Mouse (Mus musculus) kidney, adult 2 months (tissue): ENCODE results near the gene Ssbp3.

Experiments
- CTCF ChIP-seq: fragments of 200-500 bp; conservative IDR thresholded peaks from 2 replicates; pipeline ENCODE4 v1.5.1; 2011; ENCODE audit warnings: low read depth, mild to moderate bottlenecking, control low read depth, low read length, moderate library complexity, mixed read lengths; ENCODE audit not compliant: insufficient read depth, insufficient read length
- POLR2A ChIP-seq: fragments of 200-500 bp; IDR thresholded peaks from one replicate; pipeline ENCODE4 v1.6.1; 2011; ENCODE audit warnings: low read depth, low read length, control low read depth

DNA sequence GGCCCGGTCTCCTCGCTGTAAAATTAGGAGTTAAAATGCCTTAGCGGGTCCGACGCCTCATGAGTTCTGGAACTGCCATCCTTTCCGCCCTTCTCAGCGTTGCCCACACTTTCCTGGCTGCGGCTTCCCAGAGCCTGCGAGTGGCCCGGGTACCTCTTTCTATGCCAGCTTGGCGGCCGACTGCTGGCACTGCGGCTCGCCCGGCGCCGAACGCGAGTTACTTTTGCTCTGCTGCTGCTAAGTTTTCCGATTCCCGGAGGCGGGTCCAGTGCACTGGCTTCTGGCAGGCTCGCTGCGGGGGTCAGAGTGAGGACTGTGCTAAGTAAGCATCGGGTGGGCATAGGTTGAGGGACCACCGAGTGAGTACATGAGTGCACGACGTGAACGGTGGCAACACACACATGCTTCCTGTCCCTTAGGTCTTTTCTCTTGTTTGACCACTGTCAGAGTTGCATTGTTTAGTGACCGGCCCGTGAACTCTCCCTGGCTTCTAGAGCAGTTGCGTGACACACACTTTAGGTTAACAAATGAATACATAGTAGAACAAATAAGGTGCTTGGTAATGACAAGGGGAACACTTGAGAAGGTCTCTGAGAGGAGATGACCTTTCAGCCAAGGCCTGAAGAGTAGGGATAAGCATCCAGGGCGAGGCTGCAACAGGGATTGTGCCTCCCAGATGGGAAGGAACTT lies 156.8 kb downstream of the Ssbp3 start:
- no peak for TF ChIP-seq POLR2A
- TF ChIP-seq CTCF = no peak
